Mouse (Mus musculus) kidney, embryonic 16.5 days (tissue): ENCODE results near the gene Gm21637. TPM values are rescaled to one million over a fixed set of nuclear protein-coding genes. Genes with fewer than 3 reads are reported as not detected.
"Not testable (repeated sequence)": the region's sequence is repeated elsewhere in the genome, so short reads cannot be mapped to it uniquely, and the experiment has no call there.

Experiments
- ATAC-seq: fragments of 200-750 bp; cut with Nextera tagmentation; 2 replicates; pipeline ENCODE4 v1.8.0; 2017; ENCODE audit warnings: moderate TSS enrichment; ENCODE audit not compliant: low FRiP score, low TSS enrichment
- H3K27ac ChIP-seq: fragments of 300-500 bp; sonication (generic); 2 replicates; pipeline ENCODE4 v1.5.1; 2014; ENCODE audit warnings: low read length
- H3K27me3 ChIP-seq: fragments of 300-500 bp; sonication (generic); 2 replicates; pipeline ENCODE4 v1.6.1; 2014; ENCODE audit warnings: low read length, control low read depth, mixed read lengths; ENCODE audit not compliant: insufficient read depth
- H3K36me3 ChIP-seq: fragments of 300-500 bp; sonication (generic); 2 replicates; pipeline ENCODE4 v1.6.1; 2014; ENCODE audit warnings: low read length, control low read depth, mixed read lengths; ENCODE audit not compliant: insufficient read depth
- H3K4me1 ChIP-seq: fragments of 300-500 bp; sonication (generic); 2 replicates; pipeline ENCODE4 v1.6.1; 2014; ENCODE audit warnings: low read length, control low read depth, mixed read lengths; ENCODE audit not compliant: insufficient read depth
- H3K4me2 ChIP-seq: fragments of 300-500 bp; sonication (generic); replicated peaks from 2 replicates; pipeline ENCODE4 v1.6.1; 2014; ENCODE audit warnings: low read depth, low read length
- H3K4me3 ChIP-seq: fragments of 300-500 bp; sonication (generic); 2 replicates; pipeline ENCODE4 v1.5.1; 2014; ENCODE audit warnings: mild to moderate bottlenecking, low read length
- H3K9ac ChIP-seq: fragments of 300-500 bp; sonication (generic); replicated peaks from 2 replicates; pipeline ENCODE4 v1.6.1; 2014; ENCODE audit warnings: low read length
- H3K9me3 ChIP-seq: fragments of 300-500 bp; sonication (generic); 2 replicates; pipeline ENCODE4 v1.6.1; 2016; ENCODE audit warnings: low read length, control low read depth
- WGBS: fragments of 180-500 bp; shearing (Covaris S2); extraction: QIAGEN DNeasy Blood & Tissue Kit; methylation state at CpG from one replicate; pipeline ENCODE4 v1.1.7; 2014; 5-methylcytosine and 5-hydroxymethylcytosine counted together
- polyA plus RNA-seq: library from polyadenylated mRNA; unstranded; fragments of >200 nt; fragmentation: Nextera tagmentation; extraction: Ambion mirVana; gene quantifications from 2 replicates; pipeline ENCODE4 v1.2.1, GENCODE M21; 2015

Gm21637 gene
- not detected in 2 replicates for polyA plus RNA-seq

GRCm38 (mm10) chrX:31961744-31962143 is at the start of gene Gm21637:
Gm21637 (plus strand) TSS chrX:31962044.
- no CpG with 5 or more reads among the region's 1 CpGs for WGBS
- not testable (repeated sequence) for H3K9me3 ChIP-seq, H3K9ac ChIP-seq, H3K4me1 ChIP-seq, ATAC-seq, H3K27ac ChIP-seq, H3K4me3 ChIP-seq, H3K36me3 ChIP-seq, H3K27me3 ChIP-seq, H3K4me2 ChIP-seq

Other genes starting within 250 kb of the Gm21637 start
- gene Btbd35f25, start 244.9 kb upstream of the Gm21637 start, polyA plus RNA-seq, result not detected in 2 replicates
- gene Btbd35f22, start 85.8 kb downstream of the Gm21637 start, polyA plus RNA-seq, result not detected in 2 replicates